Mouse (Mus musculus): ENCODE data around the gene Selenov.

Selenov gene
- long read RNA-seq, experiment 1: 0 reads
- long read RNA-seq, experiment 2, partial matches to known transcripts: 0 of 1 reads
- long read RNA-seq, experiment 2, other reads (novel, unspliced or antisense): 1 of 1 reads

GRCm38 (mm10) chr7:28290638-28291590 lies at the start of gene Selenov:
Gene Selenov, minus strand, starts transcription at chr7:28291186.
- intact Hi-C loops (cut with DNase I): no loop called here

GRCm38 (mm10) chr7:28339213-28339917 lies 48.4 kb upstream of the Selenov start:
- intact Hi-C loops (cut with DNase I): no loop called here

- intact Hi-C loops (cut with DNase I): no loop called here
These were observed 47.4 kb upstream of the Selenov start, which contains the start of gene Supt5 for GRCm38 (mm10) chr7:28338108-28338998. Gene Supt5, minus strand, starts transcription at chr7:28338746.

GRCm38 (mm10) chr7:28335471-28335870 lies 44.5 kb upstream of the Selenov start:
- intact Hi-C loops (cut with DNase I): no loop called here

GRCm38 (mm10) chr7:28334534-28334933 lies 43.5 kb upstream of the Selenov start:
- intact Hi-C loops (cut with DNase I): no loop called here

GRCm38 (mm10) chr7:28328260-28328659 lies 37.3 kb upstream of the Selenov start:
- intact Hi-C loops (cut with DNase I): no loop called here

- intact Hi-C loops (cut with DNase I): no loop called here
These were observed 35.5 kb upstream of the Selenov start for GRCm38 (mm10) chr7:28326457-28326856.

GRCm38 (mm10) chr7:28325293-28325692 lies 34.3 kb upstream of the Selenov start:
- intact Hi-C loops (cut with DNase I): no loop called here

GRCm38 (mm10) chr7:28321974-28322720 lies 31.2 kb upstream of the Selenov start:
- intact Hi-C loops (cut with DNase I): no loop called here

DNA sequence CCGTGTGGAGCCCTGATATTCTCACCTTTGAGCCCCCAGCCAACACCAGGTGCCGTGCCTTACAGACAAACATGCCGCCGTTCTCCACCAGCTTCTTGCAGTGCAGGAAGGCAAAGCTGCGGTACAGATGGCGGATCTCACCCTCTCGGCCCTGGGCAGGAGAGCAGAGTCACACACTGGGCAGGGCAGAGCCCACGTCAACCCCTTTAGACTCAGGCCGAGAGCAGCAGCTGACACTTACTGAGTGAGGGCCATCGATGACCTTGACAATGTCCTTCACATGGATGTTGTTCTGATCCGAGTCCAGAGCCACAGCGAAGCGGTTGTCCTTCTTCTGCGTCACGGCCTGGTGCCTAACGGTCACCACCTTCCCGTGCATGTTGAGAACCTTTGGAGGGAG lies 27.7 kb upstream of the Selenov start:
- intact Hi-C loops (cut with DNase I): no loop called here

DNA sequence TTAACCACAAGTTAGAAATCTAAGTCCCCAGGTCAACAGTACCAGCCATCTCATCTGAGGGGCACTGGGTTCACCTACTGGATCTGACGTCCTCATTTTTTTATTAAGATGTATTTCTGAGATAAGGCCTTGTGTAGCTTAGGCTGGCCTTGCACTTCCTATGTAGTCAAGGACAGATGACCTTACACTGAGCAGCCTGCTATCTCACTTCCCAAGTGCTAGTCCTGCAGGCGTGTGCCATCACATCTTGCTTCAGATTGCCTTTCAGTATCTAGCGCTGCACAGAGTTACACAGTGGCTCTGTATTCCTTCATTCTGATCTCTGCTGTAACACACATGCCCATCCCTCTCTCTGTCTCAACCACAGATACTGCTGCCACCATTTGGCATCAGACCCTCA lies 27.1 kb upstream of the Selenov start:
- intact Hi-C loops (cut with DNase I): no loop called here

- intact Hi-C loops (cut with DNase I): no loop called here
These were observed 21.0 kb upstream of the Selenov start, which contains the start of gene Timm50 for GRCm38 (mm10) chr7:28311926-28312543. Gene Timm50, minus strand, starts transcription at chr7:28312072.

DNA sequence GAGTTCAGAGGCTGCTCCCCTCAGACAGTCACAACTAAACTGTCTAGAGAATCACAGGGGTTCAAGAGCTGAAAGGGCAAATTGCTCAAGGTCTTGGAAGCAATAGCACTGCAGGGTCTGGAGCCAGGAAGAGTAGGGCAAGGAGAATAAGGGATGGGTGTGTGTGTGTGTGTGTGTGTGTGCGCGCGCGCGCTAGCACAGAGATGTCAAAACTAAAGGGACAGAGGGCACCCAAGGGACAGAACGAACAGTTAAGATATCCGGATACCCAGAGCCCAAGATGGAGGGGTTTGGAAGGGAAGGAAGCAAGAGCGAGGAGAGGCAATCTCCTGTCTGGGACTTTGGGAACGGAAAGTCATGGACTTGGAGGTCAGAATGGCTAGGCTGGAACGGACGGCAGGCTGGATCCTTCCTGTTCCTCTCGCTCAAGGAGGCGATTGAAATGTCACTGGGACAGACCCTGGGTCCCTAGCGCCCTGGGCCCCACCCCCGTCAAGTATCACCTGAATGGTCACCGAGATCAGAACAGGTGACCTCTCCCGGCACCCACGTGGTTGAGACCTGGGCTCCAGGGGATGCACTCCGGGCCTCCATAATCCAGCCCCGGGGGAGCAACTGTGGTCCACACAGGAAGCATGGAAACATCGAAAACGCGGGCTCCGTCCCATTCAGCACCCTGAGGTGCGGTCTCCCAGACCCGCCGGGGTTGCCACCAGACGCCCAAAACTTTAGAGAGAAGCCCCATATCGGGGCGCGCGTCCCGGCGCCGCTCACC lies 20.4 kb upstream of the Selenov start:
- intact Hi-C loops (cut with DNase I): no loop called here

DNA sequence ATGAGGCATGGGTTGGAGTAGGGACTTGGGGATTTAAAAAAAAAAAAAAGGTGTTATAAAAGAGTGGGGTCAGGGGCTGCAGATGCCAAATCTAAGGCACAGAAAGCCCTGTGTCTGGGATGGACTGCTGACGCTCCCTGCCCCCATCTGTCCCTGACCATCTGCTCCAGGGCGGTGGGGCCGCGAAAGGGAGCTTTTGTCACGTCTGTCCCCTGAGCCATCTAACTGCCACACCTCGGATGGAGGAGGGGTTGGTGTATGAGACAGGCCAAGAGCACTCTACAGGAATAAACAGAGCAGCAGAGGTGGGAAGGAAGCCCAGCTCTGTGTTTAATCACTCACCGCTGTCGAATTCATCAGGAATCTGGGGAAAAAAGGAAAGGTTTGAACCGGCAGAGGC lies 18.8 kb upstream of the Selenov start:
- intact Hi-C loops (cut with DNase I): no loop called here

DNA sequence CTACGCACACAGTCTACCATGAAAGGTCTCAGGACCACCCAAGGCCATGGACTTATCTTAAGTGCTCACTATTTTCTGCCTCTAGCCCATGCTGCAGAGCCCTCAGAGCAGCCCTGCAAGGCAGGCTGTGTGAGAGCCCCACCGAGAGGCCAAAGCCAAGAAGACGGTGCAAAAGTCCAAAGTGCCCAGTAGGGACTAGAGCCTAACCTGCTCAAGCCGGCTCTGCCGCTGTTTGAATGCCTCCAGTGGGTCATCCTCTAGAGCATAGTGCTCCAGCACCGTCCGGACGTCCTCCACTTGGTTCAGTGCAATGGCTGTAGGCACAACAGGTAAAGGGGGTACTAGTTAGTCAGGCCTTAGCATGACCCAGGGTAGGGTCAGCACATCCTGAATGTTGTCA lies 15.2 kb upstream of the Selenov start:
- intact Hi-C loops (cut with DNase I): no loop called here

DNA sequence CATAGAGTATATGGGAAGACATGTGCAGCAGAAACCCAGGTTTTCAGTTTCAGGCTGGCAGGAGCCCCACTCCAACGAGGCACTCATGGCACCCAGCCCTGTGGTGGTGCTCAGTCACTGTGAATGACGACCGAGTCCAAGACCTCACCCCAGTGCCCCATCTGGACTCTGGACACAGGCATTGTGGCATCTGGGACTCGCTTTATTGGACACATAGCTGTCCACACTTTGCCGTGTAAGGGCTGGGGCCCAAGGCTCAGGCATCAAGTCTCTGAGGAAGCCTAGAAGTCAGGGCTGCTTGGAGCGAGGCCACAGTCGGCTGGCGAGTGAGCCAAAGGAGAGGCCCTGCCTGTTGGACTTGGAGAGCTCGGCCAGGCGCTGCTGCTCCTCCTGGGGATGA lies 14.7 kb upstream of the Selenov start:
- intact Hi-C loops (cut with DNase I): no loop called here

- intact Hi-C loops (cut with DNase I): loop anchor here (5.0 kb wide), 1 partner anchor 90 kb away; no protein-coding TSS in a partner anchor
These were observed 10.8 kb upstream of the Selenov start, which contains the start of gene Dll3 for GRCm38 (mm10) chr7:28301616-28302433. Gene Dll3, minus strand, starts transcription at chr7:28302238.
